Mouse (Mus musculus) right cerebral cortex, postnatal 25 days (tissue): ENCODE results near the gene Usp2.
"Not testable (repeated sequence)": the region's sequence is repeated elsewhere in the genome, so short reads cannot be mapped to it uniquely, and the experiment has no call there.

Experiments used
- DNase-seq: peaks from one replicate; pipeline ENCODE4 v3.0.0; 2022

Gene Usp2

GRCm38 (mm10) chr9:44096536-44096935, 29.7 kb downstream of the Usp2 start:
- DNase-seq, result peak; percentile 66

DNA sequence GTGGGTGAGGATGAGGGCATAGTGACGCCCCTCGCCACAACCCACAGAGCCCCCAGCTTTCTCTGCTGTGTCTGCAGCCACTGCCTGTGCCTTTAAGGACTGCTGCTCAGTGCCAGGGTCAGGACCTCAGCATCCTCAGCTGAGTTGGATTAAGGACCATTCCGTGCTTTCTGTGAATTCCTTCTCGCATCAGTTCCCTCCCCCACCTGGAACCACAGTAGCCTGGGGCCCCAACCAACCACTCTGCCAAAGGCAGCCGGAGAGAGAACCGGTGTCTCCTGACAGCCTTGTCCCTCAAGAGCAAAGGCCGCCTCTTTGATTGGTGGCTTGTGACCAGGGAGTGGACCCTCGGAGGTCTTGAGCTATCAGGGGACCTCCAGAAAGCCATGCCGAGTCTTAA, 34.7 kb downstream of the Usp2 start, which contains the start of gene Mfrp:
Gene Mfrp, plus strand, starts transcription at position 240 of the 400 bp plus-strand sequence.
- no peak for DNase-seq

DNA sequence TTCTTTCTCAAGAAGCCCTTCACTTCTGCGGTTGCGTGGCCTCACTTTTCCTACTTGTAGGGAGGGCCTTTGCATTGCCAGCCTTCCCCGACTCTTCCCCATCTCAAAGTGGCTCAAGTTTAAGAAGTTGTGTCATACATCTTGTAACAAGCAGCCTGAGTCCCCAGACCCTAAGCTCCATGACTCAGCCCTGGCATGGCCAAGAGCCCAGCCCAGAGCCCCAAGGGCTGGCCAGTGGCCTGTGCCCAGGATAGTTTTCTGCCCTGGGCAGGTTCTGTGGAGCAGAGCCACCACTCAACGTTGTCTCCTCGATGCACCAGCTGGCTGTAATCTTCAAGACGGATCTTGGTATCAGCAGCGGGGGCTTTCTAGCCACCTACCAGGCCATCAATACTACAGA, 38.1 kb downstream of the Usp2 start:
- no peak for DNase-seq

GRCm38 (mm10) chr9:44105781-44106180, 39.0 kb downstream of the Usp2 start:
- DNase-seq, result no peak

DNA sequence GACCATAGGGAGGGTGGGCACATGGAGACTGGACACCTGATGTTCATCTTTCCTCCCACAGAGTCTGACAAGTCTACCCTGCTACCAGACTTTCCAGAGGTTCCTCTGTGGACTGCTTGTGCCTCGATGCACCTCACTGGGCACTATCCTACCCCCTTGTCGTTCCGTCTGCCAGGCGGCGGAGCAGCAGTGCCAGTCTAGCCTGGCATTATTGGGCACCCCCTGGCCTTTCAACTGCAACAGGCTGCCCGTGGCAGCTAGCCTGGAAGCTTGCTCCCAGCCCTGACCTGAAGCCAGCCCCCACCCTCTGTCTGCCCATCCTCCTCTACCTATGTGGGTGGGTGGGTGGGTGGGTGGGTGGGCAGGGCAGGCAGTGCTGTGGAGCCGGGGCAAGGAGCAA, 39.4 kb downstream of the Usp2 start:
- no peak for DNase-seq

DNA sequence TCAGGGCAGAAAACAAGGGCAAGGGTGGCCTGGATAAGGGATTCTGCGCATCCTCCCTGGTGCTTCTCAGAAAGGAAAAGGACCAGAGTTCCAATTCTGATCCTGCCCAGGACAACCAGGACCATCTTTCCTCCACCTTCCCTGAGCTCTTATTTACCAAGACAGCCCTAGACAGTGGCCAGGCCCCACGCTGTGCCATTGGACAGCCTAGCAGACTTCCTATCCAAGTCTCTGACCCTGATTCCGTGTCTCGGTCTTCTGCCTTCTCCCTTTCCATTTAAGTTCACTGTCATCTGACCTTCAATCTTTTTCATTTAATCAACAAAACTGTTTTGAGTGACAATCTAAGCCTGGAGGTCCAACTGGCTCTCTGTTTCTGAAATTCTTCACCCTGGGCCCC, 39.8 kb downstream of the Usp2 start:
- no peak for DNase-seq

GRCm38 (mm10) chr9:44107110-44107509, 40.3 kb downstream of the Usp2 start, which contains the start of gene C1qtnf5:
Gene C1qtnf5, plus strand, starts transcription at chr9:44107245.
- peak; percentile 66 for DNase-seq

- DNase-seq, result peak; percentile 39
These were observed 40.8 kb downstream of the Usp2 start for GRCm38 (mm10) chr9:44107557-44108179.

DNA sequence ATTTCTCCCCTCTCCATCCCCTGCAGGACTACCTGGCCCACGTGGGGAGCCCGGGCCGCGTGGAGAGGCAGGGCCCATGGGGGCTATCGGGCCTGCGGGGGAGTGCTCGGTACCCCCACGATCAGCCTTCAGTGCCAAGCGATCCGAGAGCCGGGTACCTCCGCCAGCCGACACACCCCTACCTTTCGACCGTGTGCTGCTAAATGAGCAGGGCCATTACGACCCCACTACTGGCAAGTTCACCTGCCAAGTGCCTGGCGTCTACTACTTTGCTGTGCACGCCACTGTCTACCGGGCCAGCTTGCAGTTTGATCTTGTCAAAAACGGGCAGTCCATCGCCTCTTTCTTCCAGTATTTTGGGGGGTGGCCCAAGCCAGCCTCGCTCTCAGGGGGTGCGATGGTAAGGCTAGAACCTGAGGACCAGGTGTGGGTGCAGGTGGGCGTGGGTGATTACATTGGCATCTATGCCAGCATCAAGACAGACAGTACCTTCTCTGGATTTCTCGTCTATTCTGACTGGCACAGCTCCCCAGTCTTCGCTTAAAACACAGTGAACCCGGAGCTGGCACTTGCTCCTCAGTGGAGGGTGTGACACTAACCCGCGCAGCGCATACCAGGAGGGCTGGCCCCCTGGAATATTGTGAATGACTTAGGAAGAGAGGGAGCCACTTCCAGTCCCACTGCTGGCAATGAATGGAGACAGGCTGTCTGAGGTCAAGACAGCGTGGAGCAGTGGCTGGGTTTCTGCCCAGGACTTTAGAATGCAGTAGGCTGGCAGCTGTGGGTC, 41.6 kb downstream of the Usp2 start:
- DNase-seq, result no peak

DNA sequence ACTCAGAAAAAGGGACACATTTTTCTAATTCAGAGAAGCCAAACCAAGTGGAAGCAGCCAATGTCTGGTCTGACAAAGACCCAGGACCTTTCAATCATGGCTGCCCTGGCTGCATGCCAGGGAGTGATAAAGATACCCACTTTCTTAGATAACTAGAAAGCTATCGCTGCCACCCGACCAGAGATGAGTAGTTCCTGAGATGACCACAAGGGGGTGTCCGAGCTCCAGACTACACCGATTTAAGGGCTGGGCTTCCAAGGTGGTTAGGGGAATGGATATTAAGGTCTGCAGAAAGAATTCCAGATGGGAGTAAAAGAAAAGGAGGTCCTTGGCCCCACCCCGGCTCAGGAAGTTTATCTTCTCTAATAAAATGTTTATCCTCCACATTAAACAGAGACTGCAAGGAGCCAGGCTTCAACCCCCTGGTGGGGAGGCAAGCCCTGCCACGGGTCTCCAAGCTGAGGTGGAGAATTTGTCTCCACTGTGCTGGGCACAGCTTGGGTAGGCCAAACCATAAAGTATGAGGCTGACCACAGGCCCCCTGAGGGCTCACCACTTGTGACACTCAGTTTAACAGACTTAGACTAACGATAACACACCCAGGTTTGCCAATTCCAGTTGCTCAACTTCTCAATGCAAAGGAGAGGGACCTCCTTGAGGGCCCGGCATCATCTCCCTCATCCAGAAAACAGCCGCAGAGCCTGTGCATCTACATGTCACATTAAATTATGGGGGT, 42.7 kb downstream of the Usp2 start:
- DNase-seq, result peak; percentile 65

DNA sequence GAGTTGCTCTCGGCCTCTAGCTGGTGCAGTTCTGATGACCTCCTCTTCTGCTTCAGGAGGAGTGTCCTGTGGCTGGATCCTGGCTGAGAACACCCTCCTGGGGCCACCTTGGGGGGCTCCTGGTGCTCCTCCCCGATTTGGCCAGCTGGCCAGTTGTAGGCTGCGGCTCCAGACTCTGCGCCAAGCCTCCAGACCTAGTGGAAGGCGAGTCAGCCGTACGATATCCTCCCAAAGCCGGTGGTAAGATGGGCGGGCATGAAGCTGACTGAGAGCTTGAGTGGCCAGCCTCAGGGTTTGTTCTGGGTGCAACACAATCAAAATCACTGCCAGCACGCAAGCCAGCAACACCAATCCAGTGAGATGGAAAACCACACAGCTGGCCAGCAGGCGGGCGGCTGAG, 45.1 kb downstream of the Usp2 start:
- DNase-seq, result not testable (repeated sequence)

- peak; percentile 93 for DNase-seq
These were observed 46.4 kb downstream of the Usp2 start, which contains the start of the genes Gm49380 and Rnf26 for GRCm38 (mm10) chr9:44113105-44113789. Gene Gm49380, minus strand, starts transcription at chr9:44113500. Gene Rnf26, minus strand, starts transcription at chr9:44113517.

DNA sequence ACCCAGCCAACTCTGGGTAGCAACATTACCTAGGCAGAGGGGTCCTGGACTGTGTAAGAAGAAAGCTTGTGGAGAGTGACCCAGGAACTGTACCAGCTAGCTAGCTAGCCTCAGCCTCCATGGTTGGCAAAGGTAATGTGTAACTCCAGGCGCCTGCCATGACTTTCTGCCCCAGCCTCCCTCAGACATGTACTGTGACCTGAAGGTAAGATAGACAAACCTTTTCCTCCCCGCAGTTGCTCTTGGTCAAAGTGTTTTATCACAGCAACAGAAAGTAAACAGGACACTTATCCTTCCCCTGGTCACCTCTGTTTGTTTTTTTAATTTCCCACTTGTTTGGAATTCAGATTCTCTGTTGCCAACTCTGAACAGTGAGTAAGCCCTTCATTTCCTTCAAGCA, 47.6 kb downstream of the Usp2 start:
- DNase-seq, result no peak

- no peak for DNase-seq
These were observed 48.8 kb downstream of the Usp2 start for GRCm38 (mm10) chr9:44115599-44115998.

GRCm38 (mm10) chr9:44116182-44116581, 49.4 kb downstream of the Usp2 start:
- DNase-seq, result no peak

DNA sequence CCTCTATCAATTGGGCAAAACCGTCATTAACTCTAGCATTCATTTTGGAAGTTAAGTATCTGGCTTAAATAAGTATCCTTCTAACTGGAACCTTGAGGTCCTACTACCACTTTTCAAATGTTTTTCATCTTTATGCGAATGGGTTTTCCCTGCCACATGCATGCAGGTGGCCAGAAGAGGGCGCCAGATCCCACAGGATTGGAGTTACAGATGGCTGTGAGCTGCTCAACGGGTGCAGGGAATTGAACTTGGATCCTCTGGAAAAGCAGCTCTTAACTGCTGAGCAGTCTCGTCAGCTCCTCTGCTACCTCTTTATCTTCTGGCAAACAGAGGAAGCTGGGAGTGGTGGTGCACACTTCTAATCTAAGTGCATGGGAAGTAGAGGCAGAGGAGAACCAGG, 52.2 kb downstream of the Usp2 start:
- DNase-seq, result no peak

GRCm38 (mm10) chr9:44119948-44120465, 53.2 kb downstream of the Usp2 start:
- no peak for DNase-seq

- no peak for DNase-seq
These were observed 57.5 kb downstream of the Usp2 start for GRCm38 (mm10) chr9:44124317-44124716.

DNA sequence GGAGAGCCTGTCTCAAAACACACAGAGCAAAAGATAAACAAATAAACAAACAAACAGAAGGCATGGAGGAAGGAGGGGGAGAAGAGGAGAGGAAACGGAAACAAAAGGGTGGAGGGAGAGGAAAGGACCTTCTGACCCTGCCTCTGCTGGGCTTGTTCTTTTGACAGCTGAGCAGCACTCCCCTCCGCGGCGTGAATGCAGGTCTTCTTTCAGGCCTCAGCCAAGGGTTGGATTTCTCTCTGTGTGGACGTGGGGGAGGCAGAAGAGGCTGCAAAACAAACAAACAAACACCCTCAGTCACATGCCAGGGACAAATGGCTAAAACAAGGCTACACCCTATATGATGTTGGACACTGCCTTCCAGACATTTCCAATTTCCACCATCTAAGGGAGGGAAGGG, 58.2 kb downstream of the Usp2 start:
- DNase-seq, result no peak

- peak; percentile 76 for DNase-seq
These were observed 59.0 kb downstream of the Usp2 start for GRCm38 (mm10) chr9:44125546-44126428.

DNA sequence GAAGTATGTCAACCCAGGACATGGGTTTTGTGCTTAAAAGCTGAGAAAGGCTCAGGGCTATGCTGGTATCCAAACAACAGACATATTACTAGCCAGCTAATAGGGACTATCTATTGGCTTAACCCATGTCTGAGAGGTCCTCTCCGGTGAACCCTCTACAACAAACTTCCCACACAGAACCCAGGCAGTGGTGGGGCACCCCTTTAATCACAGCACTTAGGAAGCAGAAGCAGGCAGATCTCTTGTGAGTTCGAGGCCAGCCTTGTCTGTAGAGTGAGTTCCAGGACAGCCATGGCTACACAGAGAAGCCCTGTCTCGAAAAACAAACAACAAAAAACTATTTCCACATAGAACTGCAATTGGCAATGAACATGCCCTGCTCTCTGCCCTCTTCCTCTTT, 59.9 kb downstream of the Usp2 start:
- DNase-seq, result no peak

DNA sequence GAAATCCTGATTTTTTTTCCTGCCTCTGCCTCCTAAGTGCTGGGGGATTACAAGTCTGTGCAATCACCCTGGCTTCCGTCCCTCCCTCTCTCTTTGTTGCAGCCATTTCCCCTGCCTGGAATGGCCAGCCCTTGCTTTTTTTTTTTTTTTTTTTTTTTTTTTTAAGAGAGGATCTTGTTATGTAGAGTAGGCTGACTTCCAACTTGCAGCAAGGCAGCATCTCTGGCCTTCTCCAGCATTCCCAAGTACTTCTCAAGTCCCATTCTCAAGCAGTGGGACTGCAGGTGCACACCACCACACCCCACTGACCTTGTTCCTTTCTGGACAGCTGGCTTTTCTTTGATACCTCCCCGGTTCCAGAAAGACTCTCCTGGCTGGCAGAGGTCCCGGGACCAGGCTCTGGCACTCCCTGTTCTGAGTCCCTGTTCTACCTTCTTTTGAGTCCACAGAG, 60.6 kb downstream of the Usp2 start:
- no peak for DNase-seq
